Mouse (Mus musculus) MEL (cell line): ENCODE data around the gene Pdc. TPM values are rescaled to one million over a fixed set of nuclear protein-coding genes. Genes with fewer than 3 reads are reported as not detected.

ENCODE experiments used
- DNase-seq: peaks from one replicate; pipeline ENCODE4 v3.0.0; 2011; ENCODE audit warnings: low read depth, low spot score
- H3K27ac ChIP-seq: 2 replicates; pipeline ENCODE4 v1.5.1; 2012; ENCODE audit warnings: low read depth, mild to moderate bottlenecking, control low read depth, low read length, moderate library complexity; ENCODE audit not compliant: control insufficient read depth
- H3K27me3 ChIP-seq, 2 experiments: fragments of 150-350 bp in 1 of 2; sonication (generic) in 1 of 2; 2 replicates each; pipeline ENCODE4 v1.6.1; 2012; ENCODE audit warnings: low read length in 2 of 2, mild to moderate bottlenecking in 2 of 2, improper control_type of control experiment in 1 of 2, moderate library complexity in 1 of 2; ENCODE audit not compliant: insufficient read depth in 2 of 2, control insufficient read depth in 1 of 2
- H3K36me3 ChIP-seq, 2 experiments: 2 replicates each; pipeline ENCODE4 v1.6.1; 2012 to 2014; ENCODE audit warnings: low read length in 2 of 2, improper control_type of control experiment in 1 of 2, inconsistent platforms in 1 of 2, mild to moderate bottlenecking in 1 of 2; ENCODE audit not compliant: insufficient read depth in 2 of 2, control insufficient read depth in 1 of 2
- H3K4me1 ChIP-seq, 2 experiments: fragments of 150-350 bp in 1 of 2; sonication (generic) in 1 of 2; 2 replicates each; pipeline ENCODE4 v1.6.1; 2012; ENCODE audit warnings: low read length in 2 of 2, improper control_type of control experiment in 1 of 2, mild to moderate bottlenecking in 1 of 2; ENCODE audit not compliant: insufficient read depth in 2 of 2, control insufficient read depth in 1 of 2
- H3K4me3 ChIP-seq, 2 experiments: fragments of 150-350 bp in 1 of 2; sonication (generic) in 1 of 2; 2 replicates each; pipeline ENCODE4 v1.5.1; 2012; ENCODE audit warnings: low read depth in 2 of 2, low read length in 2 of 2, mild to moderate bottlenecking in 2 of 2, moderate library complexity in 2 of 2, control low read depth in 1 of 2, improper control_type of control experiment in 1 of 2; ENCODE audit not compliant: control insufficient read depth in 1 of 2, insufficient read depth in 1 of 2
- H3K79me2 ChIP-seq: 2 replicates; pipeline ENCODE4 v1.6.1; 2012; ENCODE audit warnings: mild to moderate bottlenecking, low read length, moderate library complexity; ENCODE audit not compliant: control insufficient read depth, poor library complexity, insufficient read depth
- H3K9ac ChIP-seq: 2 replicates; pipeline ENCODE4 v1.6.1; 2012; ENCODE audit warnings: low read depth, mild to moderate bottlenecking, control low read depth, low read length, moderate library complexity; ENCODE audit not compliant: control insufficient read depth, poor library complexity, severe bottlenecking
- H3K9me3 ChIP-seq: fragments of 150-350 bp; sonication (generic); replicated peaks from 2 replicates; pipeline ENCODE4 v1.6.1; 2012; ENCODE audit warnings: mild to moderate bottlenecking, low read length, improper control_type of control experiment, moderate library complexity; ENCODE audit not compliant: insufficient read depth
- BHLHE40 ChIP-seq: IDR thresholded peaks from 2 replicates; pipeline ENCODE4 v1.6.1; 2012; ENCODE audit warnings: low read depth, mild to moderate bottlenecking, inconsistent platforms, low read length, improper control_type of control experiment, borderline replicate concordance
- CHD2 ChIP-seq: IDR thresholded peaks from 2 replicates; pipeline ENCODE4 v1.6.1; 2011; ENCODE audit warnings: low read length, improper control_type of control experiment
- CTCF ChIP-seq, 3 experiments: IDR thresholded peaks in 2 of 3; conservative IDR thresholded peaks in 1 of 3; 2 replicates each; pipeline ENCODE4 v1.5.1; 2011 to 2012; ENCODE audit warnings: low read length in 3 of 3, low read depth in 2 of 3, mild to moderate bottlenecking in 2 of 3, improper control_type of control experiment in 1 of 3, inconsistent platforms in 1 of 3, mixed read lengths in 1 of 3, moderate library complexity in 1 of 3; ENCODE audit not compliant: control insufficient read depth in 1 of 3, insufficient read depth in 1 of 3, poor library complexity in 1 of 3, severe bottlenecking in 1 of 3
- ELF1 ChIP-seq: IDR thresholded peaks from 2 replicates; pipeline ENCODE4 v1.6.1; 2014; ENCODE audit warnings: low read depth, mild to moderate bottlenecking, inconsistent platforms, low read length, improper control_type of control experiment, moderate library complexity
- GABPA ChIP-seq: IDR thresholded peaks from 2 replicates; pipeline ENCODE4 v1.6.1; 2012; ENCODE audit warnings: low read depth, mild to moderate bottlenecking, inconsistent platforms, low read length, improper control_type of control experiment, moderate library complexity
- MYC ChIP-seq: IDR thresholded peaks from 2 replicates; pipeline ENCODE4 v1.6.1; 2011; ENCODE audit warnings: low read depth, mild to moderate bottlenecking, low read length, improper control_type of control experiment, moderate library complexity
- NELFE ChIP-seq: IDR thresholded peaks from 2 replicates; pipeline ENCODE4 v1.6.1; 2011; ENCODE audit warnings: low read depth, low read length, improper control_type of control experiment
- RAD21 ChIP-seq: IDR thresholded peaks from 2 replicates; pipeline ENCODE4 v1.6.1; 2011; ENCODE audit warnings: mild to moderate bottlenecking, low read depth, low read length, improper control_type of control experiment
- SIN3A ChIP-seq: IDR thresholded peaks from 2 replicates; pipeline ENCODE4 v1.6.1; 2012; ENCODE audit warnings: low read length, improper control_type of control experiment, inconsistent platforms
- SMC3 ChIP-seq: IDR thresholded peaks from 2 replicates; pipeline ENCODE4 v1.6.1; 2011; ENCODE audit warnings: low read depth, low read length, improper control_type of control experiment
- TCF12 ChIP-seq: IDR thresholded peaks from 2 replicates; pipeline ENCODE4 v1.6.1; 2014; ENCODE audit warnings: low read depth, mild to moderate bottlenecking, inconsistent platforms, low read length, improper control_type of control experiment, moderate library complexity
- UBTF ChIP-seq: IDR thresholded peaks from 2 replicates; pipeline ENCODE4 v1.6.1; 2012; ENCODE audit warnings: low read depth, mild to moderate bottlenecking, inconsistent platforms, low read length, improper control_type of control experiment, moderate library complexity, borderline replicate concordance; ENCODE audit not compliant: insufficient read depth
- ZC3H11A ChIP-seq: IDR thresholded peaks from 2 replicates; pipeline ENCODE4 v1.6.1; 2012; ENCODE audit warnings: low read depth, mild to moderate bottlenecking, inconsistent platforms, low read length, improper control_type of control experiment
- polyA plus RNA-seq, 2 experiments: library from polyadenylated mRNA; stranded (reverse) in 1 of 2; unstranded in 1 of 2; fragments of >175 nt in 1 of 2; fragments of >200 nt in 1 of 2; gene quantifications; 2 replicates each; pipeline versions ENCODE4 v1.2.1 to v1.2.4; 2012; ENCODE audit warnings: low replicate concordance in 2 of 2, low read depth in 1 of 2; ENCODE audit not compliant: insufficient read length in 2 of 2, insufficient read depth in 1 of 2, missing spikeins in 1 of 2
- total RNA-seq: library from RNA; depleted of rRNA; stranded (reverse); fragments of 300-350 nt; gene quantifications from 2 replicates; pipeline ENCODE4 v1.2.3, GENCODE M21; 2012; rRNA removed

The Pdc gene
- total and polyA plus RNA-seq, 3 experiments: not detected

DNA sequence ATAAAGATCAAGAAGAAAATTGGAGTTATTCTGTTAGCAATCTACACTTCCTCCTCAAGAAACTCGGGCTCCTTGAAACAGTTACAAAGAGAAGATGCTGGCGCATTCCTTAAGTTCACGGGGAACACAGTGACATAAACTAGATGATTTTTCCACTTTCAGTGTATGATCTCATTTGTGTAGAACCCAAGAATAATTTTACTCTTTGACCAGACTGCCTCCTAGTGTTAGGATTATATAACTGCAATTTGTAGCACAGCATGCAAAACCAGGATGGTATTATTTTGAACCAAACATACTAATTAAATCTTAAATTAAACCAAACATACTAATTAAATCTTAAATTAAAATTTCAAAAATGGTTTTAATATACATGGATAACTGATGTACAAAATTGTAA, 53.7 kb downstream of the Pdc start:
- Histone ChIP-seq H3K36me3 (no peaks in the 10 kb centered on the region; a peak in 3 of 4 replicates), H3K9ac (no peak overlapping the region)

DNA sequence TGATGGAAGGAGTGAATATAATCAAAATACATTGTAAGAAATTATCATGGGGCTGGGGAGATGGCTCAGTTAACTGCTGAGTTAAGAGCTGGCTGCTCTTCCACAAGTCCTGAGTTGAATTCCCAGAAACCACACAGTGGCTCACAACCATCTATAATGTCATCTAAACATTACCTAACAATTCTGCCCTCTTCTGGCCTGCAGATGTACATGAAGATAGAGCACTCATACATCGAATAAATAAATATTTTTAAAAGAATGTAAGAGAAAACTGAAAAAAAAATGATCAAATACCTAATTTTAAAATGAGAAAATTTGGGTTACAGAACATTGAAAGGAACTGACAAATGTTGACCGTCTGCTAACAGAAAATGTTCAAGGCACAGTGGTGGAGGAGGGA, 55.0 kb downstream of the Pdc start:
- H3K27me3 ChIP-seq: no peaks in the 10 kb centered on the region
- no peaks in the 10 kb centered on the region; a peak in 1 of 4 replicates for H3K4me1 ChIP-seq
- no peak overlapping the region for H3K27ac ChIP-seq
- no peak for TF ChIP-seq ZC3H11A
- TF ChIP-seq CTCF (IDR thresholded peaks at IDR 0.05 in 2 of 3, conservative IDR thresholded peaks at IDR 0.05 in 1 of 3; ENCODE audit: control insufficient read depth in 1 of 3, insufficient read depth in 1 of 3, low read depth in 2 of 3, low read length in 3 of 3, poor library complexity in 1 of 3, severe bottlenecking in 1 of 3): peak in 1 of 3 experiments; percentile 12; a peak in 1 of 6 replicates
- no peak overlapping the region for H3K4me3 ChIP-seq
- no peak for DNase-seq
- H3K79me2 ChIP-seq: no peaks in the 10 kb centered on the region
- no peak overlapping the region for H3K9ac ChIP-seq
- no peaks in the 10 kb centered on the region for H3K9me3 ChIP-seq
- H3K36me3 ChIP-seq: peaks cover 3 to 6% of the 10 kb centered on the region in 2 experiments; a peak in 3 of 4 replicates

More for the DNA sequence above, 53.7 kb downstream of the Pdc start:
- H3K27ac ChIP-seq: no peak overlapping the region
- no peak overlapping the region for H3K4me3 ChIP-seq
- no peaks in the 10 kb centered on the region for H3K4me1 ChIP-seq
- H3K79me2 ChIP-seq: no peaks in the 10 kb centered on the region
- DNase-seq: peak; percentile 53
- no peaks in the 10 kb centered on the region for H3K9me3 ChIP-seq
- no peaks in the 10 kb centered on the region for H3K27me3 ChIP-seq
- no peak for TF ChIP-seq BHLHE40
- TF ChIP-seq ZC3H11A: peak; percentile 20; the same call in 1 of the 2 replicates
- no peak for TF ChIP-seq NELFE
- TF ChIP-seq ELF1: no peak
- TF ChIP-seq MYC: no peak
- TF ChIP-seq UBTF: no peak
- TF ChIP-seq SIN3A: no peak
- no peak for TF ChIP-seq GABPA
- TF ChIP-seq CTCF (IDR thresholded peaks at IDR 0.05 in 2 of 3, conservative IDR thresholded peaks at IDR 0.05 in 1 of 3; ENCODE audit: control insufficient read depth in 1 of 3, insufficient read depth in 1 of 3, low read depth in 2 of 3, low read length in 3 of 3, poor library complexity in 1 of 3, severe bottlenecking in 1 of 3): peak; percentile 8 to 74 (median 64); a peak in 4 of 6 replicates
- no peak for TF ChIP-seq CHD2
- no peak for TF ChIP-seq TCF12
- peak; percentile 55 for TF ChIP-seq SMC3
- TF ChIP-seq RAD21: peak; percentile 75

Other genes with a start within 250 kb of the Pdc start
- gene Ptgs2, start 219.4 kb upstream of the Pdc start, total RNA-seq: not detected in 2 replicates
- gene Ptgs2, start 219.4 kb upstream of the Pdc start, polyA plus RNA-seq: not detected
- gene Tpr, start 73.4 kb downstream of the Pdc start, total RNA-seq: 213 and 241 TPM in 2 replicates
- 100 to 1,000 TPM; 229 to 382 TPM for gene Tpr, start 73.4 kb downstream of the Pdc start, polyA plus RNA-seq
- gene Odr4, start 73.7 kb downstream of the Pdc start, total RNA-seq: 28.6 and 30.1 TPM in 2 replicates
- gene Odr4, start 73.7 kb downstream of the Pdc start, polyA plus RNA-seq: 10 to 100 TPM in 1 of 2 experiments, not detected in 1; 23.1 TPM
- gene Prg4, start 146.7 kb downstream of the Pdc start, total RNA-seq: 0.19 and 0.23 TPM in 2 replicates
- under 1 TPM in 1 of 2 experiments, not detected in 1; 0.42 TPM for gene Prg4, start 146.7 kb downstream of the Pdc start, polyA plus RNA-seq